In genomic region chr7:123462070-123462501, GRCm38 (mm10) we compare ENCODE assay signal across 9 mouse cellular contexts. TPM values are rescaled to one million over a fixed set of nuclear protein-coding genes. Genes with fewer than 3 reads are reported as not detected.
DNase-seq lines count a peak whose midpoint lies in the region; ATAC-seq and TF ChIP-seq lines count a peak whose summit lies in the region.
"Had no signal": no experiment of that assay in that cellular context is flagged by ENCODE, and none has a peak within 500 bp of the region (broad histone marks: within the 10 kb centered on the region; RNA-seq: fewer than 3 reads in every experiment).

TSS of gene Aqp8 (plus strand) at chr7:123462291.

- peak; percentile 16 for DNase-seq in cerebellum, adult 8-10 months
- DNase-seq in cerebellum, adult 11-12 months = no peak
- DNase-seq in c-Kit-negative CD71-positive TER-119-positive erythroid progenitor cells, embryonic 14.5 days (ENCODE audit: low read depth, low spot score) = peak; percentile 56
- DNase-seq in heart, postnatal 10 days = peak; percentile 71 to 73
- DNase-seq in liver, embryonic 14.5 days (ENCODE audit: low read depth in 3 of 3, low spot score in 3 of 3) = peak; percentile 87 to 90 (median 89)
- peak; percentile 83 for DNase-seq in spleen, postnatal 4 days (ENCODE audit: low spot score in 2 of 2)
- no peak for DNase-seq in neural tube, embryonic 10.5 days (ENCODE audit: extremely low spot score, low spot score)
- no peak for DNase-seq in hindbrain, embryonic 14.5 days (ENCODE audit: low spot score)

- peak within 1 kb of the TSS; percentile 36; the same call in 1 of the 2 replicates for H3K9ac ChIP-seq in liver, embryonic 14.5 days (replicated peaks)
- H3K9ac ChIP-seq in hindbrain, embryonic 14.5 days = no peak within 1 kb of the TSS
- H3K9ac ChIP-seq: hindbrain, embryonic 15.5 days had no signal

- H3K27ac ChIP-seq in liver, embryonic 14.5 days = peak within 1 kb of the TSS; percentile 77
- H3K27ac ChIP-seq in hindbrain, embryonic 14.5 days = no peak within 1 kb of the TSS
- H3K27ac ChIP-seq: hindbrain, embryonic 15.5 days had no signal

- no peaks in the 10 kb centered on the region for H3K27me3 ChIP-seq in liver, embryonic 14.5 days (ENCODE audit: control insufficient read depth, insufficient read depth, low read length)
- H3K27me3 ChIP-seq in hindbrain, embryonic 14.5 days (ENCODE audit: control insufficient read depth, insufficient read depth, low read length) = no peaks in the 10 kb centered on the region
- H3K27me3 ChIP-seq: hindbrain, embryonic 15.5 days had no signal

- no peaks in the 10 kb centered on the region for H3K36me3 ChIP-seq in liver, embryonic 14.5 days (replicated peaks; ENCODE audit: control insufficient read depth, insufficient read depth, low read depth)
- H3K36me3 ChIP-seq in hindbrain, embryonic 14.5 days (replicated peaks; ENCODE audit: control insufficient read depth, insufficient read depth) = no peaks in the 10 kb centered on the region
- H3K36me3 ChIP-seq: hindbrain, embryonic 15.5 days had no signal

- peak; percentile 53 for TF ChIP-seq CTCF in liver, embryonic 14.5 days (IDR thresholded peaks at IDR 0.05; ENCODE audit: low read depth)

- H3K9me3 ChIP-seq in liver, embryonic 14.5 days (ENCODE audit: control insufficient read depth, low read length) = no peaks in the 10 kb centered on the region
- no peaks in the 10 kb centered on the region for H3K9me3 ChIP-seq in hindbrain, embryonic 14.5 days (ENCODE audit: control insufficient read depth, low read length)
- H3K9me3 ChIP-seq: hindbrain, embryonic 15.5 days had no signal

- peak; percentile 85 for ATAC-seq in liver, embryonic 14.5 days (ENCODE audit: insufficient read depth)
- no peak for ATAC-seq in hindbrain, embryonic 14.5 days (ENCODE audit: low FRiP score)

- peak within 1 kb of the TSS; percentile 6 to 23; a peak in 2 of 4 replicates for H3K4me3 ChIP-seq in liver, embryonic 14.5 days (ENCODE audit: insufficient read depth in 1 of 2, low read depth in 2 of 2, low read length in 2 of 2)
- no peak within 1 kb of the TSS for H3K4me3 ChIP-seq in hindbrain, embryonic 14.5 days (replicated peaks; ENCODE audit: low read length)
- H3K4me3 ChIP-seq: hindbrain, embryonic 15.5 days had no signal

- 4% methylated on average over 9 of the region's 9 CpGs for WGBS in liver, embryonic 14.5 days (ENCODE audit: insufficient replicate concordance)
- WGBS in hindbrain, embryonic 14.5 days = 76% methylated on average over 9 of the region's 9 CpGs

- peak; percentile 94 for TF ChIP-seq EP300 in liver, embryonic 14.5 days (IDR thresholded peaks at IDR 0.05; ENCODE audit: low read depth)

- H3K4me2 ChIP-seq in liver, embryonic 14.5 days (ENCODE audit: low read depth) = peak within 1 kb of the TSS; percentile 59
- H3K4me2 ChIP-seq in hindbrain, embryonic 14.5 days (replicated peaks) = no peak within 1 kb of the TSS
- H3K4me2 ChIP-seq: hindbrain, embryonic 15.5 days had no signal

- intact Hi-C loops in heart, postnatal 10 days (cut with DNase I) = loop anchor here (10.0 kb wide), 1 partner anchor 177 kb away; no protein-coding TSS in a partner anchor

- peaks cover 54 to 64% of the 10 kb centered on the region in 2 experiments for H3K4me1 ChIP-seq in liver, embryonic 14.5 days (replicated peaks; ENCODE audit: control insufficient read depth in 2 of 2, insufficient read depth in 2 of 2, low read length in 1 of 2)
- H3K4me1 ChIP-seq in hindbrain, embryonic 14.5 days (replicated peaks; ENCODE audit: control insufficient read depth, insufficient read depth, low read length) = no peaks in the 10 kb centered on the region
- H3K4me1 ChIP-seq: hindbrain, embryonic 15.5 days had no signal

RNA-seq across cellular contexts. Expression of gene Aqp8, which starts in this region (rescaled TPM):
- 1 to 10 TPM; 3.9 to 5.9 TPM for total RNA-seq in heart, postnatal 10 days (2021)
- polyA plus RNA-seq in liver, embryonic 14.5 days (2012; rRNA removed) = 3.4 and 3.8 TPM in 2 replicates
- 5.3 and 6.5 TPM in 2 replicates for polyA plus RNA-seq in liver, embryonic 14.5 days (2014; fragmentation: Nextera tagmentation; extraction: Ambion mirVana)
- polyA plus RNA-seq in hindbrain, embryonic 14.5 days (2014; fragmentation: Nextera tagmentation; extraction: Ambion mirVana) = 0.14 TPM in 1 of 2 replicates, not detected in the other
- polyA plus RNA-seq: hindbrain, embryonic 15.5 days had no signal

Comparison
In these comparisons a context has a peak if more than half of its experiments do, and no peak if none do; other contexts are left out.
1. DNase-seq: peak in cerebellum, adult 8-10 months (single experiment), c-Kit-negative CD71-positive TER-119-positive erythroid progenitor cells, embryonic 14.5 days (single experiment), heart, postnatal 10 days (2 of 2), liver, embryonic 14.5 days (3 of 3) and spleen, postnatal 4 days (2 of 2); none in cerebellum, adult 11-12 months (single experiment), neural tube, embryonic 10.5 days (single experiment) and hindbrain, embryonic 14.5 days (single experiment).